Mouse (Mus musculus) kidney, adult 2 months (tissue): Measurements from ENCODE around the gene Dpy19l1.

ENCODE experiments used
- CTCF ChIP-seq: fragments of 200-500 bp; conservative IDR thresholded peaks from 2 replicates; pipeline ENCODE4 v1.5.1; 2011; ENCODE audit warnings: low read depth, mild to moderate bottlenecking, control low read depth, low read length, moderate library complexity, mixed read lengths; ENCODE audit not compliant: insufficient read depth, insufficient read length
- POLR2A ChIP-seq: fragments of 200-500 bp; IDR thresholded peaks from one replicate; pipeline ENCODE4 v1.6.1; 2011; ENCODE audit warnings: low read depth, low read length, control low read depth

DNA sequence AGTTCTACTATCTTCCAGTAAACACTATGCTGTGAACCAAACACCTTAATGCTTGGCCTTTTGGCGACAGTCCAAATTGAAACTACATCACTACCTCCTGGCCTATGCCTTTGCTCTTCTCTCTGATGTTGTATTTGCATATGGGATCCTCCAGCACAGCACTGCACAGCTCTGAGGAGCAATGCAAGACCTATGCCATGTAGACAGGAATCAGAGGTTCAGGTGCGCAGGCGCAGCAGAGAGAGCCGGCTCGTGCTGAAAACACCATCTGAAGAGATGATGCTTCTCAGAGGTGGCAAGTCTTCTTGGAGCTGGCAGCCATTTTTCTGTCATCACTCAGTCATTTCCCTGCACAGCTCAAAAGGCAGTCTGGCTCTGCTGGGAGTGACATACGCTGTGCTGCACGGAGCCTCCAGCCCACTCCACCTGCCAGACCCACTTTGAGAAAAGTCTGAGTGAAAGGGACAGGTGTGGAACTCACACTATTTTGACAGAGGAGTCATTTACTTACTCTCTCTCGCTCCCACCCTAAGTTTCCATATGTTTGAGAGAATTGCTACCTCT, 112.1 kb downstream of the Dpy19l1 start:
- TF ChIP-seq CTCF (no peak), POLR2A (no peak)
